Mouse (Mus musculus) layer of hippocampus, postnatal 10 days (tissue): Measurements from ENCODE around the gene Zfp13. TPM values are rescaled to one million over a fixed set of nuclear protein-coding genes. Genes with fewer than 3 reads are reported as not detected.
"Not testable (repeated sequence)": the region's sequence is repeated elsewhere in the genome, so short reads cannot be mapped to it uniquely, and the experiment has no call there.

Experiments
- DNase-seq, 2 experiments: peaks; one replicate each; pipeline ENCODE4 v3.0.0; 2021; ENCODE audit warnings: low spot score in 2 of 2
- long read RNA-seq: library from polyadenylated mRNA; stranded (forward); transcript quantifications from one replicate; pipeline ENCODE4 v2.0.0, GENCODE M21; 2023
- total RNA-seq, 2 experiments: library from RNA; stranded (reverse); gene quantifications; 2 replicates each; pipeline ENCODE4 v1.2.3; 2021

The Zfp13 gene
- 10 to 100 TPM; 25.7 to 30.0 TPM for total RNA-seq
- long read RNA-seq, partial matches to known transcripts, result 5 of 19 reads
- long read RNA-seq, other reads (novel, unspliced or antisense), result 11 of 19 reads

- peak; percentile 73 for DNase-seq
Observed at GRCm38 (mm10) chr17:23598582-23599552, at the start of gene Zfp13. Zfp13 (minus strand) TSS chr17:23599487.

- no peak for DNase-seq
Observed at GRCm38 (mm10) chr17:23645894-23646293, 46.6 kb upstream of the Zfp13 start.

DNA sequence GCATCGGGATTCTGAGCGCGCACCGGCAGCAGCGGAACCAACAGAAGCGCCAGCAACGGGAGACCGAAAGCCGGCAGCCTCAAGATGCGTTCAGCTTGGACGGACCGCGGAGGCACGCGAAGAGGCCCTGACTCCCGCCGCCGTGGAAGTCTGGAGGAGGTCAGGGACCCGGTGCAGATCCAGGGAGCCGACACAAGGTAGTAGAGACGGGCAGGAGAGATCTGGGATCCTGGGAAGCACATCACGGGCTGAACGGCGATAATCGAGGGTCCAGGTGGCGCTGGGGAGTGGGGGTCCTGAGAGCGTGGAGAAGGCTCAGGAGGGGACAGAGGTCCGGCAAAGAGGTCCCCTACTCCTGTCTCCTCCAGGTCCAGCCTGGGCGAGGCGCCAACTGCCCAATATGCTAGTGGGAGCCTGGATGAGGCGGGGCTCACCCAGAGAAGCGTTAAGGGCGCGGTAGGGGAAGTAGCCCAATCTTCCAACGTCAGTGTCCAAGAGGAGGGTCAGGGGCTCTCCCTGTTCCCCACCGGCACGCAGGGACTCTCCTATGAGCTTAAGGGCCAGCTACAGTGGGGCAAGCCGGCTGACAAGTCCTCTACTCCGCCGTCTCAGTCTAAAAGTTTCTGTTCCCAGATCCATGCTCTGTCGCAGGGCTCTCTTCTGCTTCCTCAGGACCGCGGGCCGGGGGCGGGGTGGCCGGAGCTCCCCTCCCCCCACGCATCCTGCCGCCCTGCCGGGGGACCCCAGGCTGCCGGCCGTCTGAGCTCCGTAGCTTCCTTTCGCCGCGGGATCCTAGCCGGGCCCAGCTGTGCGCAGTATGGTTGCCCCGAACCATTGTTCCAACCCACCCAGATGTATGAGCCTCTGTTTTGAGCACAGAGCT, 45.6 kb upstream of the Zfp13 start, which contains the start of gene Mmp25:
Mmp25 (minus strand) TSS at position 665 of the 883 bp plus-strand sequence.
- DNase-seq, result no peak

GRCm38 (mm10) chr17:23631241-23631640, 32.0 kb upstream of the Zfp13 start:
- DNase-seq, result no peak

- peak; percentile 87 to 91 for DNase-seq
Observed at GRCm38 (mm10) chr17:23630195-23631020, 31.1 kb upstream of the Zfp13 start.

GRCm38 (mm10) chr17:23627813-23628212, 28.5 kb upstream of the Zfp13 start:
- DNase-seq, result no peak

GRCm38 (mm10) chr17:23620351-23620750, 21.1 kb upstream of the Zfp13 start:
- DNase-seq, result no peak

DNA sequence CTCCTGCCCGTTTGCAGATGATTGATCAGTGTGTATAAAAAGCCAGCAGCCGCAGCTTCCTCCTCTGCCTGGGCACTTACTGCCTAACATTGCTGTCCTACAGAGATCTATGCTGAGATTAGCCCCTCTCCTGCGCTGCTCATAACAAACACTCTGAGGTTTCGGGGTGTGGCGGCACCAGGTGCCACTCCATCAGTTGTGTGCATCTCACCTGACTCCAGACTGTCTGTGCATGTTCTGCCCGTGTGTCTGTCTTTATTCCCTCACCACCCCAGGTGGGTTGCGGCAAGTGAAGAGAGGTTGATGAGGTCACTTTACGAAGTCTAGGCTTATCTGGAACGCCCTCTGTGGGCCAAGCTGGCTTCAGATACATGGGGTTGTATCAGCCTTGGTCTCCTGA, 17.8 kb upstream of the Zfp13 start:
- no peak for DNase-seq

- DNase-seq, result peak; percentile 25 to 56
Observed at GRCm38 (mm10) chr17:23610361-23610800, 11.1 kb upstream of the Zfp13 start.

GRCm38 (mm10) chr17:23609612-23610011, 10.3 kb upstream of the Zfp13 start:
- peak in 1 of 2 experiments; percentile 17 for DNase-seq

DNA sequence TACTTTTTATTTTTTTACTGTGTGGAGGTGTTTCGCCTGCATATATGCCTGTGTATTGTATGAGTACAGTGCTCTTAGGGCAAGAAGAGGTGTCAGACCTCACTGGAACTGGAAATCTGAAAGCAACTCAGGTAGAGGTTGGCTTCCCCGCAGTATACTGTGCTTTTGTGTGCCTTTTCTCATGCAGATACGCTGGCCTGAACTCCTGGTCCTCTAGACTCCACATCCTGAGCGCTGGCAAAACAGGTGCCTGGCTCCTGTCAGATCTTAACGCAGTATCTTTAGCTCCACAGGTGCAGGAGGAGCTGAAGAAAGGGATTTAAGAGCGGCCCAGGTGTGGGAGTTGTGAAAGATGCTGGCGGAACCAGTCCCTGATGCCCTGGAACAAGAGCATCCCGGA, 5.9 kb upstream of the Zfp13 start:
- no peak for DNase-seq

GRCm38 (mm10) chr17:23604394-23604793, 5.1 kb upstream of the Zfp13 start:
- DNase-seq, result no peak

GRCm38 (mm10) chr17:23603542-23603941, 4.3 kb upstream of the Zfp13 start:
- peak; percentile 23 to 31 for DNase-seq

GRCm38 (mm10) chr17:23603077-23603476, 3.8 kb upstream of the Zfp13 start:
- DNase-seq, result no peak

DNA sequence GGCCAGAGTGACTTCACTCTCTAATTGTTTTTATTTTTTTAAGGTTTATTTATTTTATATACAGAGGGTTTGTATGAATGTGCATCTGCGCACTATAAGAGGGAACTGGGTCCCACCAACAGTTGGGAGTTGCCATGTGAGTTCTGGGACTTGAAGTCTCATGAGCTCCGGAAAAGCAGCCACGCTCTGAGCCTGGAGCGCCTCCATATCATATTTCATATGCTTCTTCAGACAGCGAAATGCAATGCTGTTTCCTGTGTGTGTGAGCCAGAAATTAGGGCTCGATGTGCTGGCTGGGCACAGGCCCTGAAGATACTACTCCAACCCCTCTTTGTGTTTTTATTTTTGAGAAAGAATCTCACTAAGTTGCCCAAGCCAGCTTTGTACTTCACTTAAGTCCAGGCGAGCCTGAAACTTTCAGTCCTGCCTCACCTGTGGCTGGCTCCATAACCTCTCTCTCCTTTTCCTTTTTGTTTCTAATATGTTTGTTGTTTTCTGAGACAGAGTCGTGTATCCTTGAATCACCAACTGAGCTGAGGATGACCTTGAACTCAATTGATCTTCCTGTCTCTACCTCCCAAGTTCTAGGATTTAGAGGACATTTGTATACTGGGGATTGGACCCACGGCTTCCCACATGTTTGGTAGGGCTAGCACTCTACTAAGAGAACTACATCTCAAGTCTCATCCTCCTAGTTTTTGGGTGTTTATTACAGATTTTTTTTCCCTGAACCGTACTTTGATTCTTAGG, 2.7 kb upstream of the Zfp13 start:
- DNase-seq, result no peak

DNA sequence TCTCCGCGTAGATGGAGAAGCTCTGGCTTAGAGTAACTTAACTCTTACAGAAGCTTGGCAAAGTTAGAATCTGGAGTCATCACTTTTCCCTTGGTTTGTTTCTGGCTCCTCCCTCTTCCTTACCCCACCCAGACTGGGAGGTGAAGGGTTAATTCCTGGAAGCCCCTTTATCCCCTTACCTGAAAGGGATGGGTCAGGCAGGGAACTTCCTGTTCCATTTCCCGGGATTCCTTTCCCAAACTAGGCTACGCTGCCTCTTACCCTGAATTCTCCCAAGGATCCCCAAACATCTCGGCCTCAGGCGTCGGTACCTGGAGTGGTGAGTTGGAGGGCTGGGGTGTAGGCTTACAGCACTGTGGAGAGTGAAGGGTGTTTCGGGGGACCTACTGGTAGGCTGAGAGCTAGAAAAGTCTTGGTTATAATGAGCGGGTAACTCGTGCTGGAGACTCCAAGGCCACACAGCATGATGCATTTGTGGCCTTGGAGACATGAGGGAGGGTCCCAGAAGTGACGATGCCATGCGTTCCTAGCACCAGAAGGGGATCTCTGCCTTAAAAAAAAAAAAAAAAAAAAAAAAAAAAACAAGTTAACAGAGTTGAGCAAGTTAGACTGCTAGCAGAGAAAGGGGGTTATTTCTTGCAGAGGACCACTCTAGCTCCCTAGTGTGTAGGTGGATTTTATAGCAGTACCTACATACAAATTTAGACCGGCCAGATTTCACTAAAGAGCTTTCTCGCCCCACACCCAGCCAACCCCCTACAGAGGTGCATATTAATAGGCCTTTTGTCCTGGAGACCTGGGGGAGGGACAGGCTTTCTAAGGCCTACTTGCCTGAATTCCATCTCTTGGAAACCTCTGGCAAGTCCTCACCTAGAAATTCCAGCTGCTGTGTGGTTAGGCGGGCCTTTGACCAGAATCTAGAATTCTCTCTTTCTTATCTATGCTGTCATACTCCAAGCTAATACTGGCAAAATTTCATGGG, 1.6 kb upstream of the Zfp13 start, which contains the start of gene Zscan10:
Zscan10 (plus strand) TSS at position 216 of the 982 bp plus-strand sequence.
- no peak for DNase-seq

- no peak for DNase-seq
Observed at GRCm38 (mm10) chr17:23599605-23600063, 347 bp upstream of the Zfp13 start.

DNA sequence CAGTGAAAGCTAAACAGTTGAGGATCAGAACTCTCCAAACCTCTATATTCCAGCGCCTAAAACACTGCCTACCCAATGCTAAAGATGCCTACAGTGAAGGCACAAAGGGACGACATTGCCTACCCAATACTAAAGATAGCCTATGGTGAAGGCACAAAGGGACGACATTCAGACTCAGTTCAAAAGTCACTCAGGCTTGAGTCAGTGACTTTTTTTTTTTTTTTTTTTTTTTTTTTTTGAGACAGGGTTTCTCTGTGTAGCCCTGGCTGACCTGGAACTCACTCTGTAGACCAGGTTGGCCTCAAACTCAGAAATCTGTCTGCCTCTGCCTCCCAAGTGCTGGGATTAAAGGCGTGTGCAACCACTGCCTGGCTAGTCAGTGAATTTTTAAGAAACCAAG, 4.1 kb downstream of the Zfp13 start:
- not testable (repeated sequence) for DNase-seq
